Mouse (Mus musculus) gastrocnemius, postnatal 36 days (tissue): Measurements from ENCODE around the gene Gstm1. TPM values are rescaled to one million over a fixed set of nuclear protein-coding genes. Genes with fewer than 3 reads are reported as not detected.
"Not testable (repeated sequence)": the region's sequence is repeated elsewhere in the genome, so short reads cannot be mapped to it uniquely, and the experiment has no call there.

Experiments used
- DNase-seq, 2 experiments: peaks; one replicate each; pipeline ENCODE4 v3.0.0; 2022
- intact Hi-C: fragments of 180-260 bp; cut with DNase I; formaldehyde crosslinking; loops from one replicate; pipeline ENCODE4 v1.15.1; 2025
- long read RNA-seq, 2 experiments: library from polyadenylated mRNA; stranded (forward); transcript quantifications; one replicate each; pipeline ENCODE4 v2.0.0; 2021
- total RNA-seq, 2 experiments: library from RNA; stranded (reverse); gene quantifications; 2 replicates each; pipeline ENCODE4 v1.2.3; 2021

Gstm1 gene
- 100 to 1,000 TPM; 138 to 202 TPM for total RNA-seq
- long read RNA-seq, experiment 1, transcript Gstm1-201 (8 exons, 1,289 nt), result major isoform, 97 of 116 reads
- long read RNA-seq, experiment 1, partial matches to known transcripts, result 6 of 116 reads
- long read RNA-seq, experiment 1, other reads (novel, unspliced or antisense), result 12 of 116 reads
- long read RNA-seq, experiment 2, transcript Gstm1-201 (8 exons, 1,289 nt), result major isoform, 217 of 259 reads
- long read RNA-seq, experiment 2, partial matches to known transcripts, result 7 of 259 reads
- long read RNA-seq, experiment 2, other reads (novel, unspliced or antisense), result 33 of 259 reads

GRCm38 (mm10) chr3:108017473-108018189 lies at the start of gene Gstm1:
Gene Gstm1, minus strand, starts transcription at chr3:108017973.
- intact Hi-C loops, result loop anchor here (2.0 to 5.0 kb wide), 2 partner anchors 45 to 65 kb away; no protein-coding TSS in a partner anchor
- DNase-seq, result peak; percentile 89 to 96

- no peak for DNase-seq
- intact Hi-C loops, result loop anchor here (10.0 kb wide), 1 partner anchor 373 kb away; the partner anchor contains the start of gene Ahcyl1
These were observed 49.7 kb upstream of the Gstm1 start for GRCm38 (mm10) chr3:108067370-108067934.

DNA sequence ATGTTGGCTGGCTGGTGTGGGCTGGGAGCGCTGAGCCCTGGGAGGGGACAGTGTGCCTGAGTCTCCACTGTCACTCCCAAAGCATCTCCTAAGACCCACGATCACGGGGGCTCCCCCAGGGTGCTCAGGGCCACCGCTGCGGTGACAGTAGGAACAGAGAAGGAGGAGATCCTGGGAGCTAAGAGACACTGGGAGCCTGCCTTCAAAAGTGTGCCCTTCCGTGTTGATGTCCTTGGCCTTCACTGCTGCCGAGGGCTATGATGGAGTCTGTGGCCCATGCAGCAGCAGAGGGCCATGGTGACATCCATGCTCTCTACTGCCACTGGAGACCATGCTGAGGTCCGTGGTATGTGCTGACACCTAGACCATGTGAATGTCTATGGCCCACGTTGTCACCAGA lies 47.8 kb upstream of the Gstm1 start:
- intact Hi-C loops, result loop anchor here (10.0 kb wide), 1 partner anchor 371 kb away; the partner anchor contains the start of gene Ahcyl1
- no peak for DNase-seq

GRCm38 (mm10) chr3:108064672-108065071 lies 46.9 kb upstream of the Gstm1 start:
- intact Hi-C loops, result loop anchor here (5.0 to 10.0 kb wide), 4 partner anchors 47 to 370 kb away; partner anchors contain the start of genes Ahcyl1 and Gstm1
- no peak for DNase-seq

DNA sequence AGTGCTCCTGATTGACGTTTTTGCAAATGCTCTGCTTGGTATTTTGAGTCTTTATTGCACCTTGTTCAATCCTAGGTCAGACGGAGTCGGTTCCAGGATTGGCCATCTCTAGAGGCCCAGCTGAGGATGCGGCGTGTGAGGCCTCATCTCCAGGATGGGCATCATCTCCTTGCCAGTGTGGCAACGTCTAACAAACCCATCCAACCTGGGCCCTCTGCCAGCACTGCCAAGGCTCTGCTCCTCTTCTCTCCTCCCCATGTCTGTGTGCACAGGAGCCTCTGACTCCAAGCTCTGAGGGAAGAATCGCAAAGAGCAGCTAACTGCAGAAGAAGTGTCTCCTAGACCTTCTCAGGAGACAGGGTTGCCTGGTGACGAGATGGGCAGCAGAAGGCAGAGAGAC lies 44.9 kb upstream of the Gstm1 start:
- DNase-seq, result no peak
- intact Hi-C loops, result loop anchor here (5.0 to 10.0 kb wide), 4 partner anchors 45 to 368 kb away; partner anchors contain the start of genes Ahcyl1 and Gstm1

DNA sequence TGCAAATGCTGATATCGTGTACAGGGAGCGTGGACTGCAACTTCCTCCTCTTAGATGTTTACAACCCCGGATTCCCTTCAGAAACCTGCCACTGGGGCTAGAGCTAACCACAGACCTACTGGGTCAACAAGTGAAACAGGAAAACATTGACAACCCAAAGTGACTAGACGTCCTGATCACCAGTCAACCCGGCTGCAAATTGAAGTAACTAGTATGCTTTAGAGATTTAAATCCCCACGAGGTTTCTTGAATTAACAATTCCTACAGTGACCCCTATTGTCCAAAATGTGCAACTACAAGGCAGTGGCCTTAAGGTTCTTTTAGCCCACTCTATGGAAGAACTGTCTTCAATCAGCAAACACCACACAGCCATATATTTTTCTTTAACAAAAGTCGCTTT lies 43.6 kb upstream of the Gstm1 start:
- intact Hi-C loops, result loop anchor here (2.0 to 10.0 kb wide), 5 partner anchors 44 to 367 kb away; partner anchors contain the start of genes Ahcyl1 and Gstm1
- DNase-seq, result no peak

DNA sequence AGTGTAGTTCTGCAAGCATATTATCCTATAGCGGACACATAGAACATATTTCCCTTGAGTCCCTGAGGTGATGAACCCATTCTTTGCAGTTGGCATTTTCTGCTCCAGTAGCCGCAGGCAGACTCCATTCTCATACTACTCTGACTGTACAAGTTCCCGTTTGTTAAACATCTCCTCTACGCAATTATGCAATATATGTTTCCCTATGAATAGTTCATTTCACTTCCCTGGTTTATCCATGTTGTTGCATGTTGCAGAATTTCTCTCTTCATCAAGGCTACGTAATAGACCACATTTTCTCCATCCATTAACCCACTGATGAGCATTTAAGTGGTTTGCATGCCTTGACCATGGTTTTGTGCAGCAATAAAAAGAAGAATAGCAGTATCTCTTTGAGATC lies 32.7 kb upstream of the Gstm1 start:
- intact Hi-C loops, result no loop called here
- no peak for DNase-seq

- no peak for DNase-seq
- intact Hi-C loops, result no loop called here
These were observed 30.5 kb upstream of the Gstm1 start for GRCm38 (mm10) chr3:108048306-108048705.

GRCm38 (mm10) chr3:108046944-108047655 lies 29.3 kb upstream of the Gstm1 start:
- no peak for DNase-seq
- intact Hi-C loops, result no loop called here

DNA sequence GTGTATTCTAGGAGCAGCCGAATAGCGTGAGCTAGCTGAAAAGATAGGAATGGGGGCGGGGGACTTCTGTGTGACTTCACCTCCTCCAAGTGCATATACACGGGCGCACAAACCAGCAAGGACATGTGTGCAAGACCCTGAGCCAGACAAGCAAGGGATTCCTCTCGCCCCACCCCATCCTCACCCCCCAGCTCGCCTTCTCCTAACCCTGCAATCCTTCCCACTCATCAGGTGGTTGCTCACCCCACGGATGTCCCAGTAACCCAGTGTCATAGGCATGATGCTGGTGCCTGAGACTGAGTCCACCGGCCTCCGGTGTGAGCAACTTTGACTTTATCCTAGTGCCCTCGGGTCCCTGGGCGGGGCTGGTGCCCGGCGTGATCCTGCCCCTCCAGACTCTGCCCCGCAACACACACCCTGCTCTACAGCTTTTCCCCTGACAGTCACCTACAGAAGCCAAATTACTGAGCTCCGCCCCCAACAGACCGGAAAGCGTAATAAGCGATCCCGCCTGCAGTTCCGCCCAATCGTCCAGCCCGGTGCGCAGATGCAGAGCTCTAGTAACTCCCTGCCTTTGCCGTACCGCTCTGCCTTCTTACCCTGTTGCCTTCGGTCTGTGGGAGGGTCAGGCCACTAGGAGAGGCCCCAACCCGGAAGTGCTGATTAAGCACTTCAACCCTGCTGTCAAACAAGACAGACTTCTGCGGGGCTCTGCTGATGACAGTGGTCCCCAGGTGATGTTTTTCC lies 26.8 kb upstream of the Gstm1 start, which contains the start of gene Gstm4:
Gene Gstm4 (minus strand): TSS at position 501 of the 747 bp plus-strand sequence.
- peak; percentile 78 to 84 for DNase-seq
- intact Hi-C loops, result no loop called here

- intact Hi-C loops, result no loop called here
- DNase-seq, result no peak
These were observed 15.4 kb upstream of the Gstm1 start for GRCm38 (mm10) chr3:108033156-108033555.

DNA sequence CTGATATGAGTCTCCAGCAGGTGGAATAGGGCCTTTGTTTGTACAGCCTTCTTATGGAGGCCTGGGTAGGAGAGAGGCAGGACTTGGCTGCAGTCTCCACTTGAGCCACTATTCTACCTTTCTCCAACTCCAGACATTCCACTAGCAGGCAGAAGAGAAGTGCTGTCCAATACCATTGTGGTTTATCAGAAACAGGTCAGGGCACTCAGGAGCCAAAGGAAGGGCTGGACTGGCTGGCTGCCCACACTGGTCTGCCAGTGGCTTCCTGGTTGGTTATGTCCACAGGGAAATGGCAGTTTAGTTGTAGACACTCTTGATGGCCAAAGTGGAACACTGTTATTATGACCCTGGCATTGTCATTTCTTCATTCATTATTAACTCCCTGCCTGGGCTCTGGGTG lies 14.3 kb upstream of the Gstm1 start:
- DNase-seq, result no peak

GRCm38 (mm10) chr3:108028641-108029365 lies 11.0 kb upstream of the Gstm1 start:
- intact Hi-C loops, result no loop called here
- DNase-seq, result no peak

More for the DNA sequence above, 14.3 kb upstream of the Gstm1 start:
- intact Hi-C loops, result no loop called here

GRCm38 (mm10) chr3:108026597-108026996 lies 8.8 kb upstream of the Gstm1 start:
- no peak for DNase-seq
- intact Hi-C loops, result no loop called here

DNA sequence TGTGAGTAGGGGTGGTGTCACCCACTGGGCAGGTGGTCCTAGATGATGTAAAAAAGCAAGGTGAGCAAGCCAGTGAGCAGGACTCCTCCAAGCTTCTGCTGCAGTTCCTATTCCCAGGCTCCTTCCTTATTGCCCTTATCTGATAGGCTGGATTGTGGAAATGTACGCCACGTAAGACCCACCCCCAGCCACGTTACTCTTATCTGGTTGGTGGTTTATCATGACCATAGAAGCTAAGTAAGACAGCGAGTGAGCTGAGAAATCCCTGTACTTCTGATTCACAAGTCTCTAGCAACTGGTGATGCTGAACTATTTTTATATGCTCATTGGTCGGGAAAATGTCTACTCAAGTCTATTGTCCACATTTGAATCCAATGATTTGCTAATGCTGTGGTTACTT lies 8.3 kb upstream of the Gstm1 start:
- no peak for DNase-seq
- intact Hi-C loops, result no loop called here

DNA sequence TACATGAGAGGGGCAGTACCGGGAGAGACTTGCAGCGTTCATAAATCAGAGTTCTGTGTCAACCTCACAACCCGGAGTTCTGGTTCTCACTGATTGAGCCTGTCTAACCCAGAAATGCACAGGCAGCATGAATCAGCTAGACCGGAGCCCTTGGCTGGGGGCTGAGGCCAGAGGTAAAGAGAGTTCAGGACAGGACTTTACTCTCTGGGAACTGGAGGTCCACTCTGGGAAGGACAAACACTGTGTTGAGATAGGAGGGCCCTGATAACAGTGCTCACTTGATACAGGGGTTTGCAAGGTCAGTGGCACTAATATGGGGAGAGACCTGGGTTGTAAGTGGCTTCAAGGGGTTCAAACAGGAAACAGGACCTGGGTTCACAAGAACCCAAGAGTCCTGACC lies 7.5 kb upstream of the Gstm1 start:
- no peak for DNase-seq
- intact Hi-C loops, result no loop called here

DNA sequence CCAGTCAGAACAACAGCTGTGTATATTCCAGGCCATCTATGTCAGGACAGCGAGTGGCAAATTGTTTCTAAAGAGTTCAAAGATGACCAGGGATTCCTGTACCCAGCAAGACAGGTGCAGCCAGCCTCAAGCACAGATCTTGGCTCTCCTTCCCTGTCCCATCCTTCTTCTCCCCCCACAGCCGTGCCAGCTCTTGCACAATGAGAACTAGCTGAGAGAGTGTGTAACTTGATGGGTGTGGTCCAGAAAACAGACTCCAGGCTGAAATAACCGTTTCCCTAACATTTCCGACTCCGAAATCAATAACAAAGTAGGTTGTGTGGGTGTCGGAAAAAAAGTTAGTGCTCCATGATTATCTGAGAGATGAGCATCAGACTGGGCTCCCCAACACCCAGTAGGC lies 4.9 kb upstream of the Gstm1 start:
- peak in 1 of 2 experiments; percentile 64 for DNase-seq
- intact Hi-C loops, result no loop called here

GRCm38 (mm10) chr3:108020351-108021022 lies 2.7 kb upstream of the Gstm1 start:
- intact Hi-C loops, DNase-seq: not testable (repeated sequence)
